Mouse (Mus musculus) kidney, embryonic 15.5 days (tissue): ENCODE measurements around the gene Xpo4. TPM values are rescaled to one million over a fixed set of nuclear protein-coding genes. Genes with fewer than 3 reads are reported as not detected.
A peak's percentile ranks its signal among the peaks of the same experiment; 100 is the strongest.

Source experiments
- ATAC-seq: fragments of 200-750 bp; cut with Nextera tagmentation; replicated peaks from 2 replicates; pipeline ENCODE4 v1.8.0; 2017; ENCODE audit warnings: moderate TSS enrichment; ENCODE audit not compliant: low FRiP score
- H3K27ac ChIP-seq: fragments of 300-500 bp; sonication (generic); 2 replicates; pipeline ENCODE4 v1.5.1; 2015; ENCODE audit warnings: mild to moderate bottlenecking, inconsistent platforms
- H3K27me3 ChIP-seq: fragments of 300-500 bp; sonication (generic); 2 replicates; pipeline ENCODE4 v1.6.1; 2015; ENCODE audit warnings: inconsistent platforms
- H3K36me3 ChIP-seq: fragments of 300-500 bp; sonication (generic); 2 replicates; pipeline ENCODE4 v1.6.1; 2015; ENCODE audit warnings: inconsistent platforms
- H3K4me1 ChIP-seq: fragments of 300-500 bp; sonication (generic); 2 replicates; pipeline ENCODE4 v1.6.1; 2015; ENCODE audit warnings: inconsistent platforms
- H3K4me2 ChIP-seq: fragments of 300-500 bp; sonication (generic); 2 replicates; pipeline ENCODE4 v1.6.1; 2015; ENCODE audit warnings: moderate library complexity, mild to moderate bottlenecking, inconsistent platforms
- H3K4me3 ChIP-seq: fragments of 300-500 bp; sonication (generic); replicated peaks from 2 replicates; pipeline ENCODE4 v1.5.1; 2015; ENCODE audit warnings: mild to moderate bottlenecking, inconsistent platforms
- H3K9ac ChIP-seq: fragments of 300-500 bp; sonication (generic); 2 replicates; pipeline ENCODE4 v1.6.1; 2015; ENCODE audit warnings: mild to moderate bottlenecking, inconsistent platforms
- H3K9me3 ChIP-seq: fragments of 300-500 bp; sonication (generic); replicated peaks from 2 replicates; pipeline ENCODE4 v1.6.1; 2016; ENCODE audit warnings: inconsistent platforms
- WGBS: fragments of 180-500 bp; shearing (Covaris S2); methylation state at CpG from one replicate; pipeline ENCODE4 v1.1.7; 2015; ENCODE audit warnings: mixed read lengths; 5-methylcytosine and 5-hydroxymethylcytosine counted together
- polyA plus RNA-seq: library from polyadenylated mRNA; unstranded; fragments of >200 nt; fragmentation: Nextera tagmentation; extraction: Ambion mirVana; gene quantifications from 2 replicates; pipeline ENCODE4 v1.2.1, GENCODE M21; 2015

The Xpo4 gene
- polyA plus RNA-seq, 1 experiment from 2014 or later, result 24.0 TPM

GRCm38 (mm10) chr14:57546131-57546530 is 119.1 kb downstream of the Xpo4 start:
- 82% methylated on average over 8 of the region's 8 CpGs for WGBS
- H3K4me1 ChIP-seq, result peaks cover 12% of the 10 kb centered on the region
- no peak overlapping the region for H3K27ac ChIP-seq
- no peaks in the 10 kb centered on the region for H3K27me3 ChIP-seq
- no peak overlapping the region for H3K9ac ChIP-seq
- no peak overlapping the region for H3K4me2 ChIP-seq
- H3K36me3 ChIP-seq, result peaks cover 16% of the 10 kb centered on the region
- no peak overlapping the region for H3K4me3 ChIP-seq
- no peaks in the 10 kb centered on the region for H3K9me3 ChIP-seq
- no peak for ATAC-seq

DNA sequence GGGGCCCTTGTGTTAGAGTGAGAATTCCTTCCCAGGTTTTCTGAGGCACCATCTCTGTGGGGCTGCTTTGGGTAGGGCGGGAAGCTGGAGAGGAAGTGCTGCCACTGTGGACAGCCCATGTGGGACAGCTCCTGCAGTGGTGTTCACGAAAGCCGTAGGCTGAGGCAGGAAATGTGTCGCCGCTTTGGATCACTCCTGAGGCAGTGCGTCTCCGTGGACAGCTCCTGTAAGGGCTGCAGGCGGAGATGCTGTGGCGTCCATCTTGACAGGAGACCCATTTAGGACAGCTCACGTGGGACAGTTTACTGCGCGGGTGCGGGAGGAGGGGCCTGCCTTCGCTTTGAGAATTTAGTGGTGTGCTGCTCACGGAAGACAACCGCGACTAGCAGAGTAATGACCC is 119.7 kb downstream of the Xpo4 start:
- no peak overlapping the region for H3K4me2 ChIP-seq
- 84% methylated on average over 17 of the region's 17 CpGs for WGBS
- H3K4me1 ChIP-seq, result peaks cover 12% of the 10 kb centered on the region
- H3K9ac ChIP-seq, result no peak overlapping the region
- no peak overlapping the region for H3K4me3 ChIP-seq
- peaks cover 16% of the 10 kb centered on the region for H3K36me3 ChIP-seq
- H3K27ac ChIP-seq, result no peak overlapping the region
- no peaks in the 10 kb centered on the region for H3K9me3 ChIP-seq
- no peaks in the 10 kb centered on the region for H3K27me3 ChIP-seq
- ATAC-seq, result no peak

DNA sequence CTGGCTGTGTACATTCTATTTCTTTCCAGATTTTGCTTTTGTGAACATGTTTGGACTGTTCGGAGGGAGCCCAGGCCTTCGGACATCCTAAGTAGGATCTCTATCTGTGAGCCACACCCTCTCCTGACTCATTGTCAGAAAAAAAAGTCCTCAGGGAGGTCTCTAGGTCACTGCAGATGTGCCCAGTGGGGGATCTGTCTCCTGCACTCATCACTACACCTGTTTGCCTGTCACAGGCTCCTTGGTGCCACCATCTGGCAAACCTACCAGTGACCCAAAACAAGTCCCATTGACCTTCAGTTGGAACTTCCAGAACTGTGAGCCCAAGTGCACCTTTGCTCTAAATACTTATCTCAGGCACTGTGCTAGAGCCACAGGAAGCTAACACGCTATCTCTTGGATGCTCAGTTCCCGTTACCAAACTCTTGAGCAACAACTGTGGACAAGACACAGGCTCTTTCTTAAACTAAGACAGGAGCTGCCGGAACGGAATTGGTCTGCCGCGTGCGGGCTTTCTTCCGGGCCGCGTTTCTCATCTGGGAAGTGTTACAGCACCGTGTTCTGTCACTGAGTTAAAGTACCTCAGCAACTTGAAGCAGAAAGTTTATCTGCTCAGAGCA is 121.7 kb downstream of the Xpo4 start:
- 93% methylated on average over 13 of the region's 13 CpGs for WGBS
- no peak overlapping the region for H3K9ac ChIP-seq
- no peak overlapping the region for H3K4me2 ChIP-seq
- ATAC-seq, result no peak
- no peak overlapping the region for H3K27ac ChIP-seq
- H3K4me3 ChIP-seq, result no peak overlapping the region
- no peaks in the 10 kb centered on the region for H3K9me3 ChIP-seq
- no peaks in the 10 kb centered on the region for H3K36me3 ChIP-seq
- H3K4me1 ChIP-seq, result peaks cover 12% of the 10 kb centered on the region
- H3K27me3 ChIP-seq, result no peaks in the 10 kb centered on the region

DNA sequence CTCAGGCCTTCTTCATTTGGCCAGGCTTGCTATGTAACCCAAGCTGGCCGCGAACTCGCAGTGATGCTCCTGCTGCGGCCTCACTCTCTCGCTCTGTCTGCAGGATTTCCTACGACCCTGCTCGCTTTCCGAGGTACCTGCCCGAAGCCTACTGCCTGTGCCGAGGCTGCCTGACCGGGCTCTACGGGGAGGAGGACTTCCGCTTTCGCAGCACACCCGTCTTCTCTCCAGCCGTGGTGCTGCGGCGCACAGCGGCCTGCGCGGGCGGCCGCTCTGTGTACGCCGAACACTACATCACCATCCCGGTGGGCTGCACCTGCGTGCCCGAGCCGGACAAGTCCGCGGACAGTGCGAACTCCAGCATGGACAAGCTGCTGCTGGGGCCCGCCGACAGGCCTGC is 123.0 kb downstream of the Xpo4 start:
- H3K4me1 ChIP-seq, result peaks cover 18% of the 10 kb centered on the region
- 80% methylated on average over 34 of the region's 34 CpGs for WGBS
- H3K9ac ChIP-seq, result no peak overlapping the region
- no peak overlapping the region for H3K4me3 ChIP-seq
- ATAC-seq, result no peak
- H3K27ac ChIP-seq, result no peak overlapping the region
- no peaks in the 10 kb centered on the region for H3K9me3 ChIP-seq
- no peaks in the 10 kb centered on the region for H3K27me3 ChIP-seq
- H3K4me2 ChIP-seq, result no peak overlapping the region
- H3K36me3 ChIP-seq, result no peaks in the 10 kb centered on the region

DNA sequence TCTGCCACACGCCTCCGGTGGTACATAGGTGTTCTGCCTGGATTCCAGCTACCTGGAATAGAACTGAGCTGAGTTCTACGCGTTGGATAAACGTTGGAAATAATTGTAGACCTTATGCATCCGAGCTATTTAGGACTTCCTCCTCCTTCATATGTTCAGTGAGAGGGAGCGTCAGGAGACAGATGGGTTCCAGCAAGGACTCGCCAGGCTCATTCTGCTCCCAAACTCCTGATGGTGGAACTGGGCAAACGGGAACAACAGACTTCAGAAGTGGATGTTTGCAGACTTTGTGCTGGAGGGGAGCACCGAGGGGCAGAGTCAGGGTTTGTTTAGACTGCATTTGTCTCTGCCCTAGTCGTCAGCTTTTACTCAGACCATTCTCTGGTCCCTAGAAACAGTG is 124.5 kb downstream of the Xpo4 start:
- Histone ChIP-seq H3K27ac (no peak overlapping the region), H3K4me1 (peaks cover 18% of the 10 kb centered on the region), H3K4me3 (no peak overlapping the region), H3K27me3 (no peaks in the 10 kb centered on the region), H3K36me3 (no peaks in the 10 kb centered on the region), H3K4me2 (no peak overlapping the region), H3K9ac (no peak overlapping the region), H3K9me3 (no peaks in the 10 kb centered on the region)
- ATAC-seq, result no peak
- 82% methylated on average over 11 of the region's 11 CpGs for WGBS

DNA sequence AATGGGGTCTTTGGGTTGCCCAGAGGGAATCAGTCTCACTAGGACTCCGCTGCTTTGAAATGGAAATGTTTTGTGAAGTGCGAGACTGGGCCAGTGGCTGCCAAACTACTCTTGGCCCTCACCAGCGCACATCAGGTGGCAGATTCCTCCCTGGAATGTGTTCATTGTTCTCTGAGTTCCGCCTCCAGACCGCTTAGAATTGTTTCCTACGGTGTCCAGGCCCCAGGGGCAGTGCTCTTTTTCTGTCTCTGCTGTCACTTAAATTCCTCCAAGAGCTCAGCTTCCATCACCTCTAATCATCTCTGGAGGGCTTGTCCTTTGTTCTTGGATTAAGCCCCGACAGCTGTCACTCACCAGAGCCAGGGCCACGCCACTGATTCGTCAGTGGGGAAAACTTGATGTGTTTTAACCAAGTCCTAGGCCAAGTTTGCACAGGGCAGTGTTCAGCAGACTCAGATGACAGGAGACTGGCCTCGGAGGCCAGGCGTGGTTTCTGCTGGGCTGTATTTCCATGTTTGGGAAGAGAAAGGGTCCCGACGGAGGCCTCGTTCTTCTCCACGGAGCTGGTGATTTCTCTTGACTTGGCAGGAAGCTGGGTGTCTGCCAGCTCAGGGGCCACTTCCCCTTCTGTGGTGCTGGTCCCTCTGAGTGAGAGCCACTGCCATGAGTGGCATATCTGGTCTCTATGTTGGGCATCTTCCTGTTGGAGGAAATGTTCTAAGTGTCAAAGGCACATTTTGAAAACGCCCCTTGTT is 127.8 kb downstream of the Xpo4 start:
- Histone ChIP-seq H3K4me3 (no peak overlapping the region), H3K36me3 (no peaks in the 10 kb centered on the region), H3K4me1 (peaks cover 38% of the 10 kb centered on the region), H3K27ac (no peak overlapping the region), H3K27me3 (peaks cover 20% of the 10 kb centered on the region), H3K9me3 (no peaks in the 10 kb centered on the region), H3K4me2 (0 out of 2 replicates have a peak overlapping the region, but pooled peaks have one; percentile 12), H3K9ac (no peak overlapping the region)
- no peak for ATAC-seq
- 32% methylated on average over 16 of the region's 16 CpGs for WGBS

- H3K9me3 ChIP-seq, result no peaks in the 10 kb centered on the region
- H3K9ac ChIP-seq, result no peak overlapping the region
- WGBS, result 60% methylated on average over 9 of the region's 9 CpGs
- peaks cover 20% of the 10 kb centered on the region for H3K27me3 ChIP-seq
- no peak for ATAC-seq
- no peak overlapping the region for H3K27ac ChIP-seq
- H3K4me3 ChIP-seq, result no peak overlapping the region
- no peaks in the 10 kb centered on the region for H3K36me3 ChIP-seq
- H3K4me1 ChIP-seq, result peaks cover 38% of the 10 kb centered on the region
- H3K4me2 ChIP-seq, result no peak overlapping the region
Measured at GRCm38 (mm10) chr14:57536820-57537219, 128.4 kb downstream of the Xpo4 start.

DNA sequence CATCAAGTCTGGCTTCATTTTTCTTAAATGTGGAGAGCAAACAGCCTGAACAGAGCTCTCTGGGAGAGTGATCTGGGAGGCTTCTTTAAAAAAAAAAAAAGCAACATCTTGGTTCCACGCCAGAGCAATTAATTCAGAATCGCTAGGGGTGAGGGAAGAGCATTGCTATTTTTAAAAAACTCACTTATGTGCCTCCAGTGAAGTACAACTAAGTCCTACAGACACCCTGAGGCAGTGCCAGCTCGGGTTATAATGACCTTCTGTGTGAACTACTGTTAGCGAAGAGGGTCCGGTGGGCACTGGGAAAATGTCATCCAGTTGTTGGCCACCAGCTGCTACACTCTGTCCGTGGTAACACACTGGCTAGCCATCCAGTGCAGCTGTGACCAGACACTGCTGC is 129.6 kb downstream of the Xpo4 start:
- peaks cover 20% of the 10 kb centered on the region for H3K27me3 ChIP-seq
- H3K4me2 ChIP-seq, result no peak overlapping the region
- no peaks in the 10 kb centered on the region for H3K9me3 ChIP-seq
- H3K4me1 ChIP-seq, result peaks cover 38% of the 10 kb centered on the region
- WGBS, result 53% methylated on average over 6 of the region's 6 CpGs
- H3K9ac ChIP-seq, result no peak overlapping the region
- H3K27ac ChIP-seq, result peak overlapping the region; percentile 64; the same call in 1 of the 2 replicates
- no peak for ATAC-seq
- no peak overlapping the region for H3K4me3 ChIP-seq
- no peaks in the 10 kb centered on the region for H3K36me3 ChIP-seq

- no peaks in the 10 kb centered on the region for H3K36me3 ChIP-seq
- WGBS, result 19% methylated on average over 8 of the region's 8 CpGs
- H3K27me3 ChIP-seq, result peaks cover 20% of the 10 kb centered on the region
- peak overlapping the region; percentile 9; the same call in 1 of the 2 replicates for H3K4me2 ChIP-seq
- peak overlapping the region; percentile 64; the same call in 1 of the 2 replicates for H3K27ac ChIP-seq
- H3K9me3 ChIP-seq, result no peaks in the 10 kb centered on the region
- no peak overlapping the region for H3K9ac ChIP-seq
- peaks cover 38% of the 10 kb centered on the region for H3K4me1 ChIP-seq
- no peak overlapping the region for H3K4me3 ChIP-seq
- no peak for ATAC-seq
Measured at GRCm38 (mm10) chr14:57534961-57535360, 130.3 kb downstream of the Xpo4 start.

GRCm38 (mm10) chr14:57534346-57534745 is 130.9 kb downstream of the Xpo4 start:
- H3K27ac ChIP-seq, result no peak overlapping the region
- H3K4me1 ChIP-seq, result peaks cover 43% of the 10 kb centered on the region
- no peaks in the 10 kb centered on the region for H3K9me3 ChIP-seq
- H3K27me3 ChIP-seq, result peaks cover 20% of the 10 kb centered on the region
- H3K36me3 ChIP-seq, result no peaks in the 10 kb centered on the region
- 17% methylated on average over 5 of the region's 5 CpGs for WGBS
- ATAC-seq, result no peak
- H3K4me3 ChIP-seq, result no peak overlapping the region
- no peak overlapping the region for H3K4me2 ChIP-seq
- H3K9ac ChIP-seq, result no peak overlapping the region

- 15% methylated on average over 11 of the region's 11 CpGs for WGBS
- H3K4me1 ChIP-seq, result peaks cover 43% of the 10 kb centered on the region
- no peaks in the 10 kb centered on the region for H3K36me3 ChIP-seq
- peaks cover 20% of the 10 kb centered on the region for H3K27me3 ChIP-seq
- H3K27ac ChIP-seq, result no peak overlapping the region
- ATAC-seq, result no peak
- H3K4me3 ChIP-seq, result no peak overlapping the region
- H3K9me3 ChIP-seq, result no peaks in the 10 kb centered on the region
- no peak overlapping the region for H3K9ac ChIP-seq
- no peak overlapping the region for H3K4me2 ChIP-seq
Measured at GRCm38 (mm10) chr14:57533841-57534240, 131.4 kb downstream of the Xpo4 start.

- peaks cover 43% of the 10 kb centered on the region for H3K4me1 ChIP-seq
- WGBS, result 39% methylated on average over 3 of the region's 3 CpGs
- H3K9ac ChIP-seq, result no peak overlapping the region
- H3K36me3 ChIP-seq, result no peaks in the 10 kb centered on the region
- H3K9me3 ChIP-seq, result no peaks in the 10 kb centered on the region
- no peak for ATAC-seq
- H3K4me2 ChIP-seq, result no peak overlapping the region
- H3K27ac ChIP-seq, result no peak overlapping the region
- H3K27me3 ChIP-seq, result peaks cover 20% of the 10 kb centered on the region
- H3K4me3 ChIP-seq, result no peak overlapping the region
Measured at GRCm38 (mm10) chr14:57533214-57533613, 132.0 kb downstream of the Xpo4 start.
